ENCODE assay signal across 8 mouse cellular contexts in the genomic region with DNA sequence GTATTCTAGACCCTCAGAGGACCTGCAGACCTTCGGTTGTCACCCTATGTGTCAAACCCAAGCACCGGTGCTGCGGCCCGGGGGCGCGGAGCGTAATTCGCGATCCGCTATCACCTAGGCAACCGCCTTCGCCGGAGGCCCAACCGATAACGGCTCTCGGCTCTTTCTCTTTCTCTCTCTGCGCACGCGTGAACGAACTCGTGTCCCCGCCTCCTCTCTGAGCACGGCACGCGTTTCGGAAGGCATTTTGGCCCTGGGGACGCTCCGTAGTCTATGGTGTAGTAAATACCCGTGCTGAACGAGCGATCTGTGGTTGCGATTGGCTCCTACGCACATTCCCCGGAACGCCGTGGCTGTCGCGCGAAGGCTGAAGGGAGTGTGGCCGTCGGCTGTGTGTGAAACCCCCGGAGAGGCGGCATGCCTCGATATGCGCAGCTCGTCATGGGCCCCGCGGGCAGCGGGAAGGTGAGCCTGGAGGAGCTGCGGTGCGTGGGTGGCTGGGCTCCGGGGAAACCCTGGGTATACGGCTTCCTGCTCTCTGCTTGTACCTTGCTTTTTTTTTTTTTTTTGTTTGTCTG. TPM values are rescaled to one million over a fixed set of nuclear protein-coding genes. Genes with fewer than 3 reads are reported as not detected.
DNase-seq lines count a peak whose midpoint lies in the region; ATAC-seq and TF ChIP-seq lines count a peak whose summit lies in the region.

A gene (minus strand): TSS at position 173 of the 578 bp plus-strand sequence.

- peak; percentile 90; the same call in 1 of the 2 replicates for TF ChIP-seq POLR2A in bone marrow, adult 2 months (IDR thresholded peaks at IDR 0.05; ENCODE audit: borderline replicate concordance, control insufficient read depth, low read depth, low read length)
- TF ChIP-seq POLR2A in limb, embryonic 14.5 days (IDR thresholded peaks at IDR 0.05; ENCODE audit: borderline replicate concordance, extremely low read depth, insufficient read depth, insufficient read length) = 0 out of 2 replicates have a peak, but pooled peaks have one; percentile 28

- WGBS in bone marrow, adult 2 months = under 1% methylated on average over 53 of the region's 53 CpGs
- 0% methylated on average over 53 of the region's 53 CpGs for WGBS in embryonic facial prominence, embryonic 15.5 days
- WGBS in limb, embryonic 14.5 days = under 1% methylated on average over 44 of the region's 53 CpGs
- WGBS in midbrain, postnatal 0 days = under 1% methylated on average over 53 of the region's 53 CpGs

- no peaks in the 10 kb centered on the region for H3K4me1 ChIP-seq in bone marrow, adult 2 months (ENCODE audit: control insufficient read depth, insufficient read depth, low read length)
- peaks cover 12% of the 10 kb centered on the region for H3K4me1 ChIP-seq in embryonic facial prominence, embryonic 15.5 days
- peaks cover 8% of the 10 kb centered on the region; the same call in 1 of the 2 replicates for H3K4me1 ChIP-seq in limb, embryonic 14.5 days (ENCODE audit: control insufficient read depth, insufficient read depth, low read length)
- H3K4me1 ChIP-seq in midbrain, postnatal 0 days (ENCODE audit: insufficient read depth, low read length) = no peaks in the 10 kb centered on the region

- peak within 1 kb of the TSS; percentile 94 for H3K4me3 ChIP-seq in bone marrow, adult 2 months (replicated peaks; ENCODE audit: control insufficient read depth, low read depth, low read length)
- H3K4me3 ChIP-seq in embryonic facial prominence, embryonic 15.5 days (replicated peaks) = peak within 1 kb of the TSS; percentile 69
- peak within 1 kb of the TSS; percentile 86 for H3K4me3 ChIP-seq in limb, embryonic 14.5 days (replicated peaks; ENCODE audit: low read length)
- H3K4me3 ChIP-seq in midbrain, postnatal 0 days (ENCODE audit: low read depth, low read length) = peak within 1 kb of the TSS; percentile 67

- H3K9me3 ChIP-seq in embryonic facial prominence, embryonic 15.5 days (replicated peaks) = no peaks in the 10 kb centered on the region
- H3K9me3 ChIP-seq in limb, embryonic 14.5 days (ENCODE audit: control insufficient read depth, low read length) = no peaks in the 10 kb centered on the region
- H3K9me3 ChIP-seq in midbrain, postnatal 0 days (ENCODE audit: low read length) = no peaks in the 10 kb centered on the region

- H3K27me3 ChIP-seq in embryonic facial prominence, embryonic 15.5 days = no peaks in the 10 kb centered on the region
- no peaks in the 10 kb centered on the region for H3K27me3 ChIP-seq in limb, embryonic 14.5 days (ENCODE audit: control insufficient read depth, insufficient read depth, low read length)
- no peaks in the 10 kb centered on the region for H3K27me3 ChIP-seq in midbrain, postnatal 0 days (ENCODE audit: insufficient read depth, low read length)

- DNase-seq in 416B (ENCODE audit: low read depth) = peak; percentile 99
- peak; percentile 99 for DNase-seq in heart, adult 8-10 months (ENCODE audit: low spot score)
- peak; percentile 99 for DNase-seq in kidney, adult 9 months
- peak; percentile 99 for DNase-seq in limb, embryonic 14.5 days (ENCODE audit: low spot score)
- DNase-seq in midbrain, postnatal 0 days (ENCODE audit: low spot score) = peak; percentile 100
- DNase-seq in spleen, postnatal 14 days (ENCODE audit: low spot score in 2 of 2) = peak; percentile 98

- peak; percentile 93 for ATAC-seq in embryonic facial prominence, embryonic 15.5 days (ENCODE audit: insufficient number of reproducible peaks, low FRiP score, low TSS enrichment, low read depth)
- ATAC-seq in limb, embryonic 14.5 days (ENCODE audit: low FRiP score, low read depth) = peak; percentile 95
- peak; percentile 91 for ATAC-seq in midbrain, postnatal 0 days (ENCODE audit: low FRiP score)

- H3K4me2 ChIP-seq in embryonic facial prominence, embryonic 15.5 days (replicated peaks) = peak within 1 kb of the TSS; percentile 69
- H3K4me2 ChIP-seq in limb, embryonic 14.5 days (replicated peaks; ENCODE audit: low read depth, low read length, severe bottlenecking) = peak within 1 kb of the TSS; percentile 63
- H3K4me2 ChIP-seq in midbrain, postnatal 0 days (ENCODE audit: low read depth, low read length, poor library complexity, severe bottlenecking) = peak within 1 kb of the TSS; percentile 73

- peaks cover 38% of the 10 kb centered on the region for H3K36me3 ChIP-seq in embryonic facial prominence, embryonic 15.5 days
- H3K36me3 ChIP-seq in limb, embryonic 14.5 days (ENCODE audit: control insufficient read depth, insufficient read depth, low read length) = peaks cover 35% of the 10 kb centered on the region
- H3K36me3 ChIP-seq in midbrain, postnatal 0 days (ENCODE audit: insufficient read depth, low read length) = peaks cover 31% of the 10 kb centered on the region

- no peak for TF ChIP-seq CTCF in bone marrow, adult 2 months (IDR thresholded peaks at IDR 0.05; ENCODE audit: control insufficient read depth, insufficient read depth, low read length)
- TF ChIP-seq CTCF in midbrain, postnatal 0 days (IDR thresholded peaks at IDR 0.05) = no peak

- H3K9ac ChIP-seq in embryonic facial prominence, embryonic 15.5 days = peak within 1 kb of the TSS; percentile 74
- peak within 1 kb of the TSS; percentile 76 for H3K9ac ChIP-seq in limb, embryonic 14.5 days (ENCODE audit: low read depth, low read length, severe bottlenecking)
- H3K9ac ChIP-seq in midbrain, postnatal 0 days (replicated peaks; ENCODE audit: low read length, poor library complexity, severe bottlenecking) = peak within 1 kb of the TSS; percentile 79

- H3K27ac ChIP-seq in bone marrow, adult 2 months (ENCODE audit: control insufficient read depth, insufficient read depth, low read depth, low read length, poor library complexity) = peak within 1 kb of the TSS; percentile 90
- peak within 1 kb of the TSS; percentile 94 for H3K27ac ChIP-seq in embryonic facial prominence, embryonic 15.5 days (replicated peaks)
- H3K27ac ChIP-seq in limb, embryonic 14.5 days (replicated peaks; ENCODE audit: low read depth, low read length) = peak within 1 kb of the TSS; percentile 92
- H3K27ac ChIP-seq in midbrain, postnatal 0 days (ENCODE audit: low read depth, low read length) = peak within 1 kb of the TSS; percentile 96

RNA-seq across cellular contexts. Expression of the gene that starts here (rescaled TPM):
- polyA plus RNA-seq in bone marrow, adult 2 months (2011; ENCODE audit: insufficient read depth, insufficient read length, low replicate concordance, missing spikeins) = 14.6 and 16.4 TPM in 2 replicates
- 79.9 and 92.3 TPM in 2 replicates for polyA plus RNA-seq in embryonic facial prominence, embryonic 15.5 days (2015; fragmentation: Nextera tagmentation; extraction: Ambion mirVana)
- 10 to 100 TPM; 11.6 to 14.3 (median 12.7) TPM for total RNA-seq in heart, adult 8-10 months (2022)
- 79.1 and 80.4 TPM in 2 replicates for polyA plus RNA-seq in limb, embryonic 14.5 days (2012; rRNA removed)
- 78.1 and 82.8 TPM in 2 replicates for polyA plus RNA-seq in limb, embryonic 14.5 days (2014; fragmentation: Nextera tagmentation; extraction: Ambion mirVana)
- total RNA-seq in midbrain, postnatal 0 days (2014; rRNA removed) = 131 and 139 TPM in 2 replicates
- 156 and 160 TPM in 2 replicates for polyA plus RNA-seq in midbrain, postnatal 0 days (2015; fragmentation: Nextera tagmentation; extraction: Ambion mirVana)

Comparison
In these comparisons a context has a peak if more than half of its experiments do, and no peak if none do; other contexts are left out.
1. Peak in every context shown above with its lines: DNase-seq, ATAC-seq, H3K4me3 ChIP-seq and H3K27ac ChIP-seq.